13 mouse cellular contexts compared by ENCODE assay signal in genomic region chr7:115500170-115500569, GRCm38 (mm10).
DNase-seq lines count a peak whose midpoint lies in the region; ATAC-seq and TF ChIP-seq lines count a peak whose summit lies in the region.
"Had no signal": no experiment of that assay in that cellular context is flagged by ENCODE, and none has a peak within 500 bp of the region (broad histone marks: within the 10 kb centered on the region; RNA-seq: fewer than 3 reads in every experiment).

No protein-coding gene starts in this region.

- ATAC-seq in heart, embryonic 11.5 days (replicated peaks; ENCODE audit: insufficient number of reproducible peaks, low FRiP score, low TSS enrichment): no peak
- no peak for ATAC-seq in midbrain, embryonic 11.5 days (ENCODE audit: low FRiP score)
- no peak for ATAC-seq in midbrain, embryonic 13.5 days
- peak; percentile 55; the same call in 1 of the 2 replicates for ATAC-seq in lung, embryonic 14.5 days (ENCODE audit: insufficient read depth)
- peak; percentile 78 for ATAC-seq in stomach, embryonic 16.5 days (ENCODE audit: insufficient read depth, low FRiP score)
- ATAC-seq: forebrain, embryonic 13.5 days had no signal

- TF ChIP-seq CTCF in lung, embryonic 14.5 days (IDR thresholded peaks at IDR 0.05; ENCODE audit: low read depth): no peak

- no peak overlapping the region for H3K4me3 ChIP-seq in heart, embryonic 11.5 days (ENCODE audit: low read depth, low read length)
- H3K4me3 ChIP-seq in midbrain, embryonic 11.5 days (ENCODE audit: low read depth, low read length): no peak overlapping the region
- H3K4me3 ChIP-seq in midbrain, embryonic 13.5 days (replicated peaks): no peak overlapping the region
- no peak overlapping the region for H3K4me3 ChIP-seq in lung, embryonic 14.5 days (ENCODE audit: low read depth, low read length)
- no peak overlapping the region for H3K4me3 ChIP-seq in stomach, embryonic 16.5 days (replicated peaks; ENCODE audit: low read length)
- H3K4me3 ChIP-seq: forebrain, embryonic 13.5 days; heart, embryonic 13.5 days; myocyte had no signal

- H3K9me3 ChIP-seq in heart, embryonic 11.5 days (replicated peaks; ENCODE audit: control insufficient read depth, low read length): no peaks in the 10 kb centered on the region
- H3K9me3 ChIP-seq in midbrain, embryonic 11.5 days (ENCODE audit: control insufficient read depth, low read length): no peaks in the 10 kb centered on the region
- H3K9me3 ChIP-seq in midbrain, embryonic 13.5 days: no peaks in the 10 kb centered on the region
- H3K9me3 ChIP-seq in lung, embryonic 14.5 days (ENCODE audit: low read depth, low read length): no peaks in the 10 kb centered on the region
- H3K9me3 ChIP-seq in stomach, embryonic 16.5 days (replicated peaks; ENCODE audit: control insufficient read depth, low read length): no peaks in the 10 kb centered on the region
- H3K9me3 ChIP-seq: forebrain, embryonic 13.5 days; heart, embryonic 13.5 days had no signal

- peaks cover 4% of the 10 kb centered on the region; the same call in 1 of the 2 replicates for H3K4me1 ChIP-seq in heart, embryonic 11.5 days (ENCODE audit: control insufficient read depth, insufficient read depth, low read length)
- H3K4me1 ChIP-seq in midbrain, embryonic 11.5 days (ENCODE audit: control insufficient read depth, insufficient read depth, low read length): peaks cover 13% of the 10 kb centered on the region
- peaks cover 11% of the 10 kb centered on the region for H3K4me1 ChIP-seq in midbrain, embryonic 13.5 days (replicated peaks)
- H3K4me1 ChIP-seq in lung, embryonic 14.5 days (ENCODE audit: insufficient read depth): peaks cover 26% of the 10 kb centered on the region
- peaks cover 17% of the 10 kb centered on the region for H3K4me1 ChIP-seq in stomach, embryonic 16.5 days (ENCODE audit: control insufficient read depth, insufficient read depth, low read length)

- no peak overlapping the region for H3K9ac ChIP-seq in heart, embryonic 11.5 days (ENCODE audit: low read depth, low read length)
- no peak overlapping the region for H3K9ac ChIP-seq in midbrain, embryonic 11.5 days (ENCODE audit: low read length)
- H3K9ac ChIP-seq in midbrain, embryonic 13.5 days (replicated peaks): no peak overlapping the region
- H3K9ac ChIP-seq in lung, embryonic 14.5 days: no peak overlapping the region
- H3K9ac ChIP-seq in stomach, embryonic 16.5 days (ENCODE audit: low read length): no peak overlapping the region
- H3K9ac ChIP-seq: forebrain, embryonic 13.5 days; heart, embryonic 13.5 days had no signal

- H3K36me3 ChIP-seq in heart, embryonic 11.5 days (ENCODE audit: control insufficient read depth, insufficient read depth, low read length): no peaks in the 10 kb centered on the region
- no peaks in the 10 kb centered on the region for H3K36me3 ChIP-seq in midbrain, embryonic 11.5 days (ENCODE audit: control insufficient read depth, insufficient read depth, low read length)
- H3K36me3 ChIP-seq in midbrain, embryonic 13.5 days: no peaks in the 10 kb centered on the region
- H3K36me3 ChIP-seq in lung, embryonic 14.5 days (ENCODE audit: insufficient read depth): no peaks in the 10 kb centered on the region
- H3K36me3 ChIP-seq in stomach, embryonic 16.5 days (ENCODE audit: control insufficient read depth, insufficient read depth, low read length): no peaks in the 10 kb centered on the region

- no peaks in the 10 kb centered on the region for H3K27me3 ChIP-seq in heart, embryonic 11.5 days (ENCODE audit: control insufficient read depth, insufficient read depth, low read length)
- H3K27me3 ChIP-seq in midbrain, embryonic 11.5 days (ENCODE audit: control insufficient read depth, insufficient read depth, low read length): no peaks in the 10 kb centered on the region; the same call in 1 of the 2 replicates
- no peaks in the 10 kb centered on the region for H3K27me3 ChIP-seq in midbrain, embryonic 13.5 days
- H3K27me3 ChIP-seq in lung, embryonic 14.5 days (ENCODE audit: insufficient read depth, low read length): no peaks in the 10 kb centered on the region
- H3K27me3 ChIP-seq in stomach, embryonic 16.5 days (ENCODE audit: control insufficient read depth, insufficient read depth, low read length): no peaks in the 10 kb centered on the region
- H3K27me3 ChIP-seq: forebrain, embryonic 13.5 days; heart, embryonic 13.5 days had no signal

- no peak overlapping the region for H3K27ac ChIP-seq in heart, embryonic 11.5 days (ENCODE audit: low read depth, low read length)
- no peak overlapping the region for H3K27ac ChIP-seq in midbrain, embryonic 11.5 days (ENCODE audit: low read depth, low read length)
- no peak overlapping the region for H3K27ac ChIP-seq in midbrain, embryonic 13.5 days
- H3K27ac ChIP-seq in lung, embryonic 14.5 days (ENCODE audit: low read depth): no peak overlapping the region
- H3K27ac ChIP-seq in stomach, embryonic 16.5 days (ENCODE audit: low read length): no peak overlapping the region
- H3K27ac ChIP-seq: forebrain, embryonic 13.5 days; heart, embryonic 13.5 days had no signal

- 51% methylated on average over 7 of the region's 7 CpGs for WGBS in heart, embryonic 11.5 days (ENCODE audit: insufficient replicate concordance)
- 55% methylated on average over 7 of the region's 7 CpGs for WGBS in midbrain, embryonic 11.5 days
- 62% methylated on average over 7 of the region's 7 CpGs for WGBS in midbrain, embryonic 13.5 days
- 24% methylated on average over 7 of the region's 7 CpGs for WGBS in lung, embryonic 14.5 days
- WGBS in stomach, embryonic 16.5 days: 30% methylated on average over 7 of the region's 7 CpGs

- no peak overlapping the region for H3K4me2 ChIP-seq in heart, embryonic 11.5 days
- no peak overlapping the region for H3K4me2 ChIP-seq in midbrain, embryonic 11.5 days
- H3K4me2 ChIP-seq in midbrain, embryonic 13.5 days (replicated peaks): no peak overlapping the region
- no peak overlapping the region for H3K4me2 ChIP-seq in lung, embryonic 14.5 days
- no peak overlapping the region for H3K4me2 ChIP-seq in stomach, embryonic 16.5 days (ENCODE audit: low read depth, low read length)
- H3K4me2 ChIP-seq: forebrain, embryonic 13.5 days; heart, embryonic 13.5 days had no signal

- peak; percentile 17 to 22 for DNase-seq in heart, adult 18-20 months
- peak; percentile 81 for DNase-seq in midbrain, embryonic 11.5 days (ENCODE audit: low spot score, missing footprints)
- DNase-seq in lung, embryonic 14.5 days: peak; percentile 63
- no peak for DNase-seq in cerebellum, postnatal 25 days
- no peak for DNase-seq in cerebellum, postnatal 4 days (ENCODE audit: low spot score in 2 of 2)
- DNase-seq: cerebellum, postnatal 14 days; kidney, adult 2 months had no signal

Comparison
In these comparisons a context has a peak if more than half of its experiments do, and no peak if none do; other contexts are left out.
1. DNase-seq: peak in heart, adult 18-20 months (2 of 2), midbrain, embryonic 11.5 days (single experiment) and lung, embryonic 14.5 days (single experiment); none in cerebellum, postnatal 25 days (0 of 2) and cerebellum, postnatal 4 days (0 of 2).
2. ATAC-seq: peak in lung, embryonic 14.5 days (single experiment) and stomach, embryonic 16.5 days (single experiment); none in heart, embryonic 11.5 days (single experiment), midbrain, embryonic 11.5 days (single experiment) and midbrain, embryonic 13.5 days (single experiment).